Mouse (Mus musculus) gastrocnemius, postnatal 4 days (tissue): ENCODE measurements at regions not wholly inside any gene's neighbourhood (a gene's known extent, or its start where the extent isn't known, plus 50 kb on each side); places are given as distances from the start of the nearest gene placed in this dataset.

Experiments
- DNase-seq, 2 experiments: peaks; one replicate each; pipeline ENCODE4 v3.0.0; 2021 to 2022; ENCODE audit warnings: low spot score in 2 of 2, mixed read lengths in 2 of 2

- DNase-seq, result no peak
Measured at GRCm38 (mm10) chr16:20802724-20803123, 68.4 kb upstream of the Thpo start.

GRCm38 (mm10) chr16:20800038-20800437 lies 65.7 kb upstream of the Thpo start:
- DNase-seq, result no peak

DNA sequence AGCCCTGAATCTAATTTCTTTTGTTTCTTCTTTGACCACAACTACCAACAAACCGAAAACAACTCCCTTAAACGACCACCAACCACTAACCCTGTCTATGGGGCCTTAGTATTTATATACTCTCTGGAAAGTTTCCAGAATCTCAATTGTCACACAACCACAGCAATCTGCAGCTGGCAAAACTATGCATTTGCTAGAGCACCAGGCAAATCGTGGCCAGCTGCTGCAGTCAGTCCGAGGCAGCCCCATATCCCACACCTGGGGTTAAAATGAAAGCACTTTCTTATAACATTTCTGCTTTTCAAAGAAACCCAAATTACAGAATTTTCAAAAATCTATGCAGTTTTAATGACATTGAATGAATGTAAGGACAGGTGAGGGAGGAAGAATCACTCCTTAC lies 63.8 kb upstream of the Thpo start:
- DNase-seq, result no peak

DNA sequence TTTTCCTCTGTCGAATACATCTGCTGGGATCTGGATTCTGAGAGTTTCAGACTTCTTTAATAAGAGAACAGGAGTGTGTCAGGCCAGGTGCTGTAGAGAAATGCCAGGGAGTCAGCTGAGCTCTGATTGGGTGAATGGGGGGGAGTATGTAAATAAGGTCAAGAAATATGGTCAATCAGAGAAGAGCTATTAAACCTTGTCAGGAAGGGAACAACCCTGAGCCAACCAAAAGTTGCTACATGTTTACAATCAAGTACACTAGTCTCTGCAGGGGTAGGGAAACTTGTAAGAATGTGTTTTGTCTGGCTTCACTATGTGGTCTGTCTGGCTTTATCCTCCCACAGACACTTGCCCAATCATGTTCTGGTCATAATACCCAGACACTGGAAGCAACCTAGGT lies 60.4 kb upstream of the Thpo start:
- DNase-seq, result no peak
